Mouse (Mus musculus) Patski (cell line): ENCODE data around the gene Fam83f. TPM values are rescaled to one million over a fixed set of nuclear protein-coding genes. Genes with fewer than 3 reads are reported as not detected.
"Not testable (repeated sequence)": the region's sequence is repeated elsewhere in the genome, so short reads cannot be mapped to it uniquely, and the experiment has no call there.

Experiments
- ATAC-seq: fragments of 100-300 bp; one replicate; pipeline ENCODE4 v1.8.0; 2021
- CTCF ChIA-PET: fragments of 350-600 bp; sonication (Branson Sonifier 250); formaldehyde crosslinking; loops from one replicate; lab custom pipeline; 2022; ENCODE audit warnings: inconsistent platforms; lab: Charles Lee
- POLR2A ChIA-PET: fragments of 350-600 bp; sonication (Branson Sonifier 250); formaldehyde crosslinking; loops from one replicate; lab custom pipeline; 2022; ENCODE audit warnings: antibody characterized with exemption, inconsistent platforms; lab: Charles Lee
- DNase-seq: peaks from one replicate; pipeline ENCODE4 v3.0.0-alpha.2; 2011; ENCODE audit warnings: low read depth, low spot score
- H3K27me3 ChIP-seq: fragments of 371-371 bp; one replicate; pipeline ENCODE4 v1.5.1; 2021
- CTCF ChIP-seq: fragments of 100-300 bp; IDR thresholded peaks from one replicate; pipeline ENCODE4 v1.5.1; 2021
- in situ Hi-C: fragments of 300-500 bp; cut with MboI; formaldehyde crosslinking; loops from 3 replicates; pipeline ENCODE4 v1.11.1; 2018; ENCODE audit warnings: low pct_unique_long_range_greater_than_20kb, mixed read lengths
- polyA plus RNA-seq: library from polyadenylated mRNA; unstranded; gene quantifications from one replicate; pipeline ENCODE4 v1.2.3, GENCODE M21; 2021

The Fam83f gene
- polyA plus RNA-seq, 1 experiment from 2014 or later = not detected

GRCm38 (mm10) chr15:80717431-80717830, 45.8 kb downstream of the Fam83f start:
- in situ Hi-C loops = loop anchor here (25.0 kb wide), 1 partner anchor 170 kb away; no protein-coding TSS in a partner anchor
- ChIA-PET CTCF (interaction anchor here (0.9 to 3.4 kb wide), 7 partner anchors 11 to 81 kb away, joined by 3 to 13 read pairs (median 4); no protein-coding TSS in a partner anchor), POLR2A (no interaction called here)
- no peak for DNase-seq
- TF ChIP-seq CTCF = no peak
- H3K27me3 ChIP-seq = no peaks in the 10 kb centered on the region
- no peak for ATAC-seq

GRCm38 (mm10) chr15:80720249-80720648, 48.6 kb downstream of the Fam83f start:
- CTCF ChIA-PET = no interaction called here
- in situ Hi-C loops = loop anchor here (25.0 kb wide), 1 partner anchor 167 kb away; no protein-coding TSS in a partner anchor
- no peak for ATAC-seq
- no peak for TF ChIP-seq CTCF
- POLR2A ChIA-PET = no interaction called here
- no peak for DNase-seq
- H3K27me3 ChIP-seq = no peaks in the 10 kb centered on the region

GRCm38 (mm10) chr15:80721861-80722260, 50.2 kb downstream of the Fam83f start:
- CTCF ChIA-PET = no interaction called here
- no peak for DNase-seq
- in situ Hi-C loops = loop anchor here (25.0 kb wide), 1 partner anchor 165 kb away; no protein-coding TSS in a partner anchor
- H3K27me3 ChIP-seq = no peaks in the 10 kb centered on the region
- TF ChIP-seq CTCF = no peak
- POLR2A ChIA-PET = no interaction called here
- ATAC-seq = no peak

GRCm38 (mm10) chr15:80722366-80722765, 50.7 kb downstream of the Fam83f start:
- ATAC-seq = no peak
- in situ Hi-C loops = loop anchor here (25.0 kb wide), 1 partner anchor 165 kb away; no protein-coding TSS in a partner anchor
- no peak for TF ChIP-seq CTCF
- H3K27me3 ChIP-seq = no peaks in the 10 kb centered on the region
- CTCF ChIA-PET = no interaction called here
- no peak for DNase-seq
- POLR2A ChIA-PET = no interaction called here

- H3K27me3 ChIP-seq = no peaks in the 10 kb centered on the region
- in situ Hi-C loops = no loop called here
- ATAC-seq = no peak
- ChIA-PET POLR2A (interaction anchor here (0.7 kb wide), 1 partner anchor 54 kb away, joined by 3 read pairs; no protein-coding TSS in a partner anchor), CTCF (interaction anchor here (1.0 to 1.9 kb wide), 3 partner anchors 9 to 29 kb away, joined by 3 to 8 read pairs (median 4); no protein-coding TSS in a partner anchor)
- no peak for TF ChIP-seq CTCF
- no peak for DNase-seq
These were observed 57.8 kb downstream of the Fam83f start for GRCm38 (mm10) chr15:80729477-80729876.

- H3K27me3 ChIP-seq = no peaks in the 10 kb centered on the region
- in situ Hi-C loops = no loop called here
- ATAC-seq (no peak), DNase-seq (no peak)
- POLR2A ChIA-PET = interaction anchor here (0.7 to 0.8 kb wide), 2 partner anchors 12 to 75 kb away, joined by 3 to 5 read pairs; no protein-coding TSS in a partner anchor
- TF ChIP-seq CTCF = no peak
- CTCF ChIA-PET = no interaction called here
These were observed 59.4 kb downstream of the Fam83f start for GRCm38 (mm10) chr15:80731043-80731442.

GRCm38 (mm10) chr15:80731511-80731910, 59.9 kb downstream of the Fam83f start:
- in situ Hi-C loops = no loop called here
- POLR2A ChIA-PET = interaction anchor here (0.6 to 0.8 kb wide), 2 partner anchors 12 to 332 kb away, joined by 3 to 4 read pairs; no protein-coding TSS in a partner anchor
- TF ChIP-seq CTCF = no peak
- CTCF ChIA-PET = no interaction called here
- H3K27me3 ChIP-seq = no peaks in the 10 kb centered on the region
- DNase-seq (no peak), ATAC-seq (no peak)

- H3K27me3 ChIP-seq = no peaks in the 10 kb centered on the region
- in situ Hi-C loops = no loop called here
- no peak for TF ChIP-seq CTCF
- ChIA-PET POLR2A (interaction anchor here (0.5 to 0.6 kb wide), 2 partner anchors 231 to 332 kb away, joined by 3 to 4 read pairs; no protein-coding TSS in a partner anchor), CTCF (no interaction called here)
- DNase-seq = no peak
- no peak for ATAC-seq
These were observed 60.8 kb downstream of the Fam83f start for GRCm38 (mm10) chr15:80732266-80733030.

- ATAC-seq = no peak
- CTCF ChIA-PET = no interaction called here
- no peak for TF ChIP-seq CTCF
- POLR2A ChIA-PET = no interaction called here
- DNase-seq = no peak
- in situ Hi-C loops = no loop called here
- no peaks in the 10 kb centered on the region for H3K27me3 ChIP-seq
These were observed 63.7 kb downstream of the Fam83f start for GRCm38 (mm10) chr15:80735300-80735699.

- ATAC-seq, H3K27me3 ChIP-seq, DNase-seq, CTCF ChIA-PET, in situ Hi-C loops, POLR2A ChIA-PET: not testable (repeated sequence)
These were observed 64.1 kb downstream of the Fam83f start for GRCm38 (mm10) chr15:80735708-80736107.

GRCm38 (mm10) chr15:80736553-80736952, 64.9 kb downstream of the Fam83f start:
- in situ Hi-C loops = no loop called here
- POLR2A ChIA-PET = no interaction called here
- no peak for TF ChIP-seq CTCF

More at GRCm38 (mm10) chr15:80736553-80736952, 64.9 kb downstream of the Fam83f start:
- CTCF ChIA-PET = no interaction called here
- ATAC-seq (no peak), DNase-seq (no peak)
- no peaks in the 10 kb centered on the region for H3K27me3 ChIP-seq
